Mouse (Mus musculus) macrophage (primary cell): Measurements from ENCODE around the gene Fau. TPM values are rescaled to one million over a fixed set of nuclear protein-coding genes. Genes with fewer than 3 reads are reported as not detected.

Experiments
- H3K27ac ChIP-seq: fragments of 350-480 bp; formaldehyde crosslinking; 2 replicates; pipeline ENCODE4 v1.9.0; 2021
- H3K36me3 ChIP-seq: fragments of 350-480 bp; formaldehyde crosslinking; 2 replicates; pipeline ENCODE4 v1.9.0; 2021; ENCODE audit errors: inconsistent target
- H3K4me3 ChIP-seq: fragments of 350-480 bp; formaldehyde crosslinking; 2 replicates; pipeline ENCODE4 v1.9.0; 2021; ENCODE audit errors: inconsistent target
- H3K79me2 ChIP-seq: fragments of 350-480 bp; formaldehyde crosslinking; 2 replicates; pipeline ENCODE4 v1.9.0; 2021; ENCODE audit errors: inconsistent target
- WGBS: methylation state at CpG from one replicate; pipeline ENCODE4 v1.1.7; 2026; ENCODE audit warnings: inconsistent platforms; ENCODE audit not compliant: missing documents; 5-methylcytosine and 5-hydroxymethylcytosine counted together
- polyA plus RNA-seq: library from polyadenylated mRNA; stranded (reverse); fragments of 250-400 nt; gene quantifications from 3 replicates; pipeline ENCODE4 v1.2.4, GENCODE M21; 2018; ENCODE audit warnings: inconsistent platforms

The Fau gene
- polyA plus RNA-seq, 1 experiment from 2014 or later, result 767 TPM

GRCm38 (mm10) chr19:6076564-6077393, 19.1 kb downstream of the Fau start, which contains the start of gene Vps51:
Gene Vps51 (minus strand): TSS chr19:6077231.
- Histone ChIP-seq H3K36me3 (peaks cover 15% of the 10 kb centered on the region), H3K4me3 (peak within 1 kb of the TSS; percentile 89), H3K79me2 (peaks cover 42% of the 10 kb centered on the region), H3K27ac (peak within 1 kb of the TSS; percentile 54)
- WGBS, result 2% methylated on average over 31 of the region's 33 CpGs

GRCm38 (mm10) chr19:6079983-6080480, 22.4 kb downstream of the Fau start, which contains the start of gene Tmem262:
Gene Tmem262 (plus strand): TSS chr19:6080033.
- 93% methylated on average over 12 of the region's 12 CpGs for WGBS
- Histone ChIP-seq H3K27ac (no peak within 1 kb of the TSS), H3K36me3 (peaks cover 26% of the 10 kb centered on the region), H3K4me3 (no peak within 1 kb of the TSS), H3K79me2 (peaks cover 47% of the 10 kb centered on the region)

- Histone ChIP-seq H3K27ac (no peak within 1 kb of the TSS), H3K4me3 (no peak within 1 kb of the TSS), H3K79me2 (peaks cover 49% of the 10 kb centered on the region), H3K36me3 (peaks cover 26% of the 10 kb centered on the region)
- 89% methylated on average over 9 of the region's 9 CpGs for WGBS
Observed at GRCm38 (mm10) chr19:6082156-6082555, 24.5 kb downstream of the Fau start, which contains the start of gene Gm28374. Gene Gm28374 (minus strand): TSS chr19:6082256.

- H3K27ac ChIP-seq, result peak within 1 kb of the TSS; percentile 64
- peak within 1 kb of the TSS; percentile 96 for H3K4me3 ChIP-seq
- WGBS, result under 1% methylated on average over 52 of the region's 58 CpGs
- peaks cover 73% of the 10 kb centered on the region for H3K79me2 ChIP-seq
- peaks cover 26% of the 10 kb centered on the region for H3K36me3 ChIP-seq
Observed at GRCm38 (mm10) chr19:6084478-6085248, 27.0 kb downstream of the Fau start, which contains the start of the genes Zfpl1 and Cdca5. Gene Zfpl1 (minus strand): TSS chr19:6084956. Gene Cdca5 (plus strand): TSS chr19:6084983.

- Histone ChIP-seq H3K4me3 (peak overlapping the region; percentile 96), H3K79me2 (peaks cover 81% of the 10 kb centered on the region), H3K36me3 (peaks cover 20% of the 10 kb centered on the region), H3K27ac (peak overlapping the region; percentile 64)
- WGBS, result 2% methylated on average over 17 of the region's 17 CpGs
Observed at GRCm38 (mm10) chr19:6085417-6085879, 27.8 kb downstream of the Fau start.

GRCm38 (mm10) chr19:6088841-6089240, 31.2 kb downstream of the Fau start:
- Histone ChIP-seq H3K4me3 (no peak overlapping the region), H3K27ac (no peak overlapping the region), H3K79me2 (peaks cover 81% of the 10 kb centered on the region), H3K36me3 (no peaks in the 10 kb centered on the region)
- WGBS, result 96% methylated on average over 13 of the region's 13 CpGs

GRCm38 (mm10) chr19:6094119-6094518, 36.5 kb downstream of the Fau start, which contains the start of gene AC131692.1:
Gene AC131692.1 (plus strand): TSS chr19:6094419.
- H3K36me3 ChIP-seq, result no peaks in the 10 kb centered on the region

GRCm38 (mm10) chr19:6097847-6098246, 40.2 kb downstream of the Fau start:
- Histone ChIP-seq H3K36me3 (no peaks in the 10 kb centered on the region), H3K4me3 (no peak overlapping the region), H3K27ac (no peak overlapping the region), H3K79me2 (no peaks in the 10 kb centered on the region)
- 54% methylated on average over 3 of the region's 3 CpGs for WGBS

More at GRCm38 (mm10) chr19:6094119-6094518, 36.5 kb downstream of the Fau start, which contains the start of gene AC131692.1:
- H3K79me2 ChIP-seq, result peaks cover 33% of the 10 kb centered on the region; the same call in 1 of the 2 replicates
- H3K4me3 ChIP-seq, result no peak within 1 kb of the TSS
- no peak within 1 kb of the TSS for H3K27ac ChIP-seq
- WGBS, result 93% methylated on average over 7 of the region's 7 CpGs

GRCm38 (mm10) chr19:6101186-6101585, 43.5 kb downstream of the Fau start:
- H3K79me2 ChIP-seq, result no peaks in the 10 kb centered on the region
- H3K36me3 ChIP-seq, result no peaks in the 10 kb centered on the region
- H3K4me3 ChIP-seq, result no peak overlapping the region
- H3K27ac ChIP-seq, result no peak overlapping the region
- WGBS, result 95% methylated on average over 6 of the region's 6 CpGs

- 81% methylated on average over 6 of the region's 6 CpGs for WGBS
- H3K79me2 ChIP-seq, result no peaks in the 10 kb centered on the region
- no peak overlapping the region for H3K27ac ChIP-seq
- H3K4me3 ChIP-seq, result no peak overlapping the region
- H3K36me3 ChIP-seq, result no peaks in the 10 kb centered on the region
Observed at GRCm38 (mm10) chr19:6102169-6102853, 44.7 kb downstream of the Fau start.

- Histone ChIP-seq H3K27ac (no peak overlapping the region), H3K36me3 (no peaks in the 10 kb centered on the region), H3K79me2 (no peaks in the 10 kb centered on the region), H3K4me3 (no peak overlapping the region)
- 94% methylated on average over 4 of the region's 4 CpGs for WGBS
Observed at GRCm38 (mm10) chr19:6104476-6104875, 46.8 kb downstream of the Fau start.

GRCm38 (mm10) chr19:6105586-6105985, 47.9 kb downstream of the Fau start, which contains the start of gene Naaladl1:
Gene Naaladl1 (plus strand): TSS chr19:6105782.
- no peak within 1 kb of the TSS for H3K4me3 ChIP-seq
- no peaks in the 10 kb centered on the region for H3K36me3 ChIP-seq
- H3K79me2 ChIP-seq, result no peaks in the 10 kb centered on the region
- H3K27ac ChIP-seq, result no peak within 1 kb of the TSS
- WGBS, result 95% methylated on average over 7 of the region's 7 CpGs
